Mouse (Mus musculus) CH12.LX (cell line): ENCODE results near the gene Zbtb7a. TPM values are rescaled to one million over a fixed set of nuclear protein-coding genes. Genes with fewer than 3 reads are reported as not detected.
"Not testable (repeated sequence)": the region's sequence is repeated elsewhere in the genome, so short reads cannot be mapped to it uniquely, and the experiment has no call there.

Experiments
- DNase-seq: peaks from one replicate; pipeline ENCODE4 v3.0.0-alpha.2; 2013; ENCODE audit errors: extremely low read depth
- H3K27ac ChIP-seq: 2 replicates; pipeline ENCODE4 v1.5.1; 2012; ENCODE audit warnings: low read depth, mild to moderate bottlenecking, control low read depth, moderate library complexity; ENCODE audit not compliant: insufficient read depth
- H3K27me3 ChIP-seq: replicated peaks from 2 replicates; pipeline ENCODE3; 2012; ENCODE audit warnings: inconsistent platforms
- H3K36me3 ChIP-seq, 2 experiments: replicated peaks in 1 of 2; 2 replicates each; pipeline versions ENCODE3 to v1.6.1; 2012; ENCODE audit warnings: inconsistent platforms in 1 of 2, low read length in 1 of 2, mild to moderate bottlenecking in 1 of 2, mixed read lengths in 1 of 2, moderate library complexity in 1 of 2; ENCODE audit not compliant: control insufficient read depth in 1 of 2, insufficient read depth in 1 of 2
- H3K4me1 ChIP-seq, 2 experiments: 2 replicates each; pipeline ENCODE4 v1.6.1; 2012; ENCODE audit warnings: inconsistent platforms in 1 of 2, moderate library complexity in 1 of 2; ENCODE audit not compliant: insufficient read depth in 2 of 2, control insufficient read depth in 1 of 2
- H3K4me2 ChIP-seq: 2 replicates; pipeline ENCODE4 v1.6.1; 2012; ENCODE audit warnings: low read depth, mild to moderate bottlenecking, control low read depth; ENCODE audit not compliant: poor library complexity, insufficient read depth, severe bottlenecking
- H3K4me3 ChIP-seq, 3 experiments: fragments of 150-350 bp in 1 of 3; sonication (generic) in 1 of 3; replicated peaks in 1 of 3; 2 replicates each; pipeline versions ENCODE3 to v1.5.1; 2011 to 2012; ENCODE audit warnings: low read depth in 2 of 3, low read length in 2 of 3, mild to moderate bottlenecking in 2 of 3, moderate library complexity in 2 of 3, control low read depth in 1 of 3, improper control_type of control experiment in 1 of 3, inconsistent platforms in 1 of 3, mixed read lengths in 1 of 3; ENCODE audit not compliant: poor library complexity in 1 of 3
- H3K79me2 ChIP-seq: replicated peaks from 2 replicates; pipeline ENCODE4 v1.6.1; 2012; ENCODE audit warnings: mild to moderate bottlenecking, moderate library complexity; ENCODE audit not compliant: control insufficient read depth, poor library complexity, insufficient read depth, severe bottlenecking; ENCODE audit errors: extremely low read depth
- H3K9ac ChIP-seq: 2 replicates; pipeline ENCODE4 v1.6.1; 2012; ENCODE audit warnings: low read depth, mild to moderate bottlenecking, control low read depth, moderate library complexity; ENCODE audit not compliant: insufficient read depth
- H3K9me3 ChIP-seq: replicated peaks from 2 replicates; pipeline ENCODE3; 2012; ENCODE audit warnings: low read length, inconsistent platforms, mixed read lengths
- BHLHE40 ChIP-seq: IDR thresholded peaks from 2 replicates; pipeline ENCODE4 v1.6.1; 2011; ENCODE audit warnings: mild to moderate bottlenecking, low read depth, low read length, improper control_type of control experiment
- CTCF ChIP-seq, 2 experiments: IDR thresholded peaks in 1 of 2; conservative IDR thresholded peaks in 1 of 2; 2 replicates each; pipeline ENCODE4 v1.5.1; 2011 to 2012; ENCODE audit warnings: low read depth in 2 of 2, low read length in 2 of 2, improper control_type of control experiment in 1 of 2, inconsistent platforms in 1 of 2, mild to moderate bottlenecking in 1 of 2, moderate library complexity in 1 of 2
- E2F4 ChIP-seq: IDR thresholded peaks from 2 replicates; pipeline ENCODE4 v1.6.1; 2011; ENCODE audit warnings: low read depth, low read length, improper control_type of control experiment; ENCODE audit not compliant: insufficient replicate concordance
- ELF1 ChIP-seq: IDR thresholded peaks from 2 replicates; pipeline ENCODE4 v1.6.1; 2014; ENCODE audit warnings: low read depth, mild to moderate bottlenecking, inconsistent platforms, low read length, improper control_type of control experiment
- ETS1 ChIP-seq: conservative IDR thresholded peaks from 2 replicates; pipeline ENCODE4 v1.6.1; 2012; ENCODE audit warnings: low read depth, mild to moderate bottlenecking, inconsistent platforms, low read length, improper control_type of control experiment, moderate library complexity
- HCFC1 ChIP-seq: IDR thresholded peaks from 2 replicates; pipeline ENCODE4 v1.6.1; 2012; ENCODE audit warnings: low read depth, mild to moderate bottlenecking, inconsistent platforms, low read length, improper control_type of control experiment
- IRF4 ChIP-seq: IDR thresholded peaks from 2 replicates; pipeline ENCODE4 v1.6.1; 2014; ENCODE audit warnings: low read depth, mild to moderate bottlenecking, inconsistent platforms, low read length, improper control_type of control experiment
- JUND ChIP-seq: conservative IDR thresholded peaks from 2 replicates; pipeline ENCODE4 v1.6.1; 2011; ENCODE audit warnings: low read depth, low read length, improper control_type of control experiment
- MAFK ChIP-seq: IDR thresholded peaks from 2 replicates; pipeline ENCODE4 v1.6.1; 2011; ENCODE audit warnings: low read length, improper control_type of control experiment; ENCODE audit not compliant: insufficient replicate concordance
- MAX ChIP-seq: IDR thresholded peaks from 2 replicates; pipeline ENCODE4 v1.6.1; 2011; ENCODE audit warnings: low read length, improper control_type of control experiment
- MAZ ChIP-seq: IDR thresholded peaks from 2 replicates; pipeline ENCODE4 v1.6.1; 2012; ENCODE audit warnings: low read depth, mild to moderate bottlenecking, inconsistent platforms, low read length, improper control_type of control experiment, moderate library complexity
- MXI1 ChIP-seq: IDR thresholded peaks from 2 replicates; pipeline ENCODE4 v1.6.1; 2011; ENCODE audit warnings: mild to moderate bottlenecking, low read depth, low read length, improper control_type of control experiment
- MYC ChIP-seq: IDR thresholded peaks from 2 replicates; pipeline ENCODE4 v1.6.1; 2011; ENCODE audit warnings: low read depth, mild to moderate bottlenecking, improper control_type of control experiment, low read length
- NELFE ChIP-seq: IDR thresholded peaks from 2 replicates; pipeline ENCODE4 v1.6.1; 2011; ENCODE audit warnings: low read depth, low read length, improper control_type of control experiment
- NRF1 ChIP-seq: IDR thresholded peaks from 2 replicates; pipeline ENCODE4 v1.6.1; 2014; ENCODE audit warnings: low read depth, mild to moderate bottlenecking, inconsistent platforms, low read length, improper control_type of control experiment, moderate library complexity
- PAX5 ChIP-seq: IDR thresholded peaks from 2 replicates; pipeline ENCODE4 v1.6.1; 2012; ENCODE audit warnings: low read length, inconsistent platforms, mixed read lengths
- POLR2A ChIP-seq: IDR thresholded peaks from 2 replicates; pipeline ENCODE4 v1.6.1; 2011; ENCODE audit warnings: low read depth, mild to moderate bottlenecking, improper control_type of control experiment, low read length
- POLR2AphosphoS2 ChIP-seq: IDR thresholded peaks from 2 replicates; pipeline ENCODE4 v1.6.1; 2011; ENCODE audit warnings: low read depth, low read length, improper control_type of control experiment
- SMC3 ChIP-seq: IDR thresholded peaks from 2 replicates; pipeline ENCODE4 v1.6.1; 2011; ENCODE audit warnings: low read depth, low read length, improper control_type of control experiment
- USF1 ChIP-seq: IDR thresholded peaks from 2 replicates; pipeline ENCODE4 v1.6.1; 2014; ENCODE audit warnings: low read depth, mild to moderate bottlenecking, inconsistent platforms, low read length, improper control_type of control experiment
- ZNF384 ChIP-seq: IDR thresholded peaks from 2 replicates; pipeline ENCODE4 v1.6.1; 2012; ENCODE audit warnings: low read depth, low read length, improper control_type of control experiment, inconsistent platforms
- dilution Hi-C: fragments of 300-500 bp; cut with MboI; formaldehyde crosslinking; loops from 2 replicates; pipeline ENCODE4 v1.14.3; 2020; ENCODE audit warnings: low sequenced_read_pairs; ENCODE audit not compliant: extremely low pct_unique_long_range_greater_than_20kb, extremely low pct_ligation_motif_present
- in situ Hi-C: fragments of 300-500 bp; cut with MboI; formaldehyde crosslinking; loops from 3 replicates; pipeline ENCODE4 v1.14.3; 2019; ENCODE audit warnings: low sequenced_read_pairs, low pct_ligation_motif_present, low pct_unique_long_range_greater_than_20kb, mixed read lengths
- polyA plus RNA-seq: library from polyadenylated mRNA; unstranded; fragments of >175 nt; gene quantifications from 2 replicates; pipeline ENCODE4 v1.2.1, GENCODE M21; 2012; ENCODE audit warnings: low read depth; ENCODE audit not compliant: insufficient read length
- total RNA-seq, 2 experiments: library from RNA; depleted of rRNA; stranded (reverse); fragments of 300-350 nt in 1 of 2; fragments of >200 nt in 1 of 2; gene quantifications; 2 replicates each; pipeline ENCODE4 v1.2.3; 2012 to 2014

The Zbtb7a gene
- total and polyA plus RNA-seq, 3 experiments: 3.0 to 21.3 (median 18.2) TPM

DNA sequence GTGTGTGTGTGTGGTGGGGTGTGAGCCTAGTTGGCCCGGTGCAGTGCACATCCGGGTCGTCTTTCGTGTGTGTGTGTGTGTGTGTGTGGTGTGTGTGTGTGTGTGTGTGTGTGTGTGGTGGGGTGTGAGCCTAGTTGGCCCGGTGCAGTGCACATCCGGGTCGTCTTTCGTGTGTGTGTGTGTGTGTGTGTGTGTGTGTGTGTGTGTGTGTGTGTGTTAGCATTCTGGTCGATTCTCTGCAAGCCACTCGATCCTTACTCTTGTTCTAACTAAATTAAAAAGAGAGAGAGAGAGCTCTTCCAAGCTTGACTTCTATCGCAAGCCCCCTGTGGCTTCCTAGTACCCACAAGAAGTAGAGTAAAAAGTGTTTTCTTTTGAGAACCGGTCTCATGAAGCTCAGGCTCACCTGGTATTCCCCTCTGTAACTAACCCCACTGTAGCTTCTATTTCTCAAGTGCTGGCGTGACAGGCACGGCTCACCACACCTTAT lies 34.4 kb downstream of the Zbtb7a start:
- Histone ChIP-seq H3K4me1 (peaks cover 16 to 35% of the 10 kb centered on the region in 2 experiments), H3K27ac (peak overlapping the region; percentile 88; the same call in 1 of the 2 replicates), H3K4me3 (peak overlapping the region; percentile 14 to 40 (median 20)), H3K79me2 (peaks cover 26% of the 10 kb centered on the region), H3K4me2 (peak overlapping the region; percentile 65), H3K36me3 (peaks cover 0 to 16% of the 10 kb centered on the region in 2 experiments)
- TF ChIP-seq ELF1: peak; percentile 27; the same call in 1 of the 2 replicates
- DNase-seq, dilution Hi-C loops, H3K9me3 ChIP-seq, H3K27me3 ChIP-seq, H3K9ac ChIP-seq: not testable (repeated sequence)
- in situ Hi-C loops: loop anchor here (10.0 kb wide), 1 partner anchor 245 kb away; no protein-coding TSS in a partner anchor

DNA sequence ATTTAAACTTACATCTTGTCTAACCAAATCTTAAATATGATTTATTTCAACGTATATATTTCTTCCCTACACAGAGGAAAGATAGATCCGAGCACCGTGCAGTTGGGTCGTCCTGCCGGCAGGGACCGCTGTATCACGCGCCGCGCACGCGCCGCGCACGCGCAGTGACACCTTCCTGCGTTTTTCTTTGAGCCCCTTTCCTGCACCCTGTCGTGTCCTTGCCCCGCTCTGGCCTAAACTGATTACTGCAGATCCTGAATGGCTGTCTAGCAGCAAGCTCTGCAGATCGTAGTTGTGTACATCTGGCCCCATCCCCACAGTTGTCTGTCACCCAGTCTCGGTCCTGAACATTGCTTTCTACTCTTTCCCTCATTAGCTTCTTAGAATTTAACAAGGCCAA lies 38.1 kb downstream of the Zbtb7a start:
- peaks cover 5 to 23% of the 10 kb centered on the region in 2 experiments; a peak in 3 of 4 replicates for H3K4me1 ChIP-seq
- dilution Hi-C loops: no loop called here
- no peaks in the 10 kb centered on the region for H3K9me3 ChIP-seq
- in situ Hi-C loops: loop anchor here (5.0 to 10.0 kb wide), 2 partner anchors 98 to 176 kb away; partner anchors contain the start of gene Thop1
- H3K36me3 ChIP-seq: peaks cover 8 to 11% of the 10 kb centered on the region in 2 experiments
- no peak overlapping the region for H3K4me3 ChIP-seq
- TF ChIP-seq MYC (no peak), CTCF (conservative IDR thresholded peaks at IDR 0.05 in 1 of 2, IDR thresholded peaks at IDR 0.05 in 1 of 2; ENCODE audit: low read depth in 2 of 2, low read length in 2 of 2) (peak in 1 of 2 experiments; percentile 45; a peak in 2 of 4 replicates), BHLHE40 (peak; percentile 78), NRF1 (peak; percentile 87), NELFE (0 out of 2 replicates have a peak, but pooled peaks have one; percentile 16), MAZ (no peak), PAX5 (no peak), USF1 (no peak), ETS1 (no peak), POLR2A (peak; percentile 30; the same call in 1 of the 2 replicates)
- no peak overlapping the region for H3K4me2 ChIP-seq
- no peak for DNase-seq
- H3K9ac ChIP-seq: peak overlapping the region; percentile 34
- no peaks in the 10 kb centered on the region for H3K27me3 ChIP-seq
- peaks cover 16% of the 10 kb centered on the region for H3K79me2 ChIP-seq
- H3K27ac ChIP-seq: no peak overlapping the region

DNA sequence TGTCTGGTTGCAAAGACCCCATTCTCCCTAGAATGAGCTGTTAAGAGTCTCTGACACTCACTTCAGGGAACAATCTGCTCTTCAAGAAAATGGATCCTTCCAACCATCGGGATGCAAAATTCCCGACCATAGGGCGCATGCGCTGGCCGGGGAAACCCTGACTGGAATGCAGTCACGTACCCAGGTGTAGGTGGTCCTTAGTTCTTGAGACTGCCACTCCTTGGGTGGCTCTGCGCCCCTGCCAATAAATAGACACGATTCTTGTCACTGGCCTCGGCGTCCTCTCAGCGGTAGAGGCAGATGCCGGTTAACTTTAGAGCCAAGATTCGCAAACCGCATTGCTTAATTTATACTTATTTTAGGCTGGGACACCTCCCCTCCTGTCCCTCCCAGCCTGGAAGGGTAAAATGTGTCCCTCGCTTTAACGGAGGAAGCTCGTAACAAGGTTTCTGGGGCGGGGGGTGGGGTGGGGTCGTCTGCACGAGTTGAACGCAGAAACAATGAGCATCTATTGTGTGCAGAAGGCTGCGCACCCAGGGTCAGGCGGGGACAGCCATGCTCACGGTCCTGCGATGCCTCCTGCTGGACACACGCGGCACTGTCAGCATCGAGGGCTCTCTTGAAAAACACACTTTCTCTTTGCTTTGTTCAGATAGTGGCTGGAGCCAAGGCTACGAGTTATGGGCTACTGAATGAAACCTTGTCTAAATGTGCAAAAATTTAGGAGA lies 39.8 kb downstream of the Zbtb7a start:
- dilution Hi-C loops: no loop called here
- Histone ChIP-seq H3K27ac (no peak overlapping the region), H3K4me2 (peak overlapping the region; percentile 74), H3K79me2 (peaks cover 33% of the 10 kb centered on the region), H3K4me1 (peaks cover 18 to 31% of the 10 kb centered on the region in 2 experiments), H3K27me3 (no peaks in the 10 kb centered on the region), H3K9ac (0 out of 2 replicates have a peak overlapping the region, but pooled peaks have one; percentile 9), H3K4me3 (peak overlapping the region in 1 of 3 experiments; percentile 28), H3K36me3 (peaks cover 25 to 28% of the 10 kb centered on the region in 2 experiments), H3K9me3 (no peaks in the 10 kb centered on the region)
- in situ Hi-C loops: loop anchor here (5.0 to 10.0 kb wide), 2 partner anchors 100 to 177 kb away; partner anchors contain the start of gene Thop1
- DNase-seq: peak; percentile 83
- TF ChIP-seq NRF1 (peak; percentile 64), MAFK (no peak), SMC3 (peak; percentile 95), BHLHE40 (peak; percentile 63; the same call in 1 of the 2 replicates), POLR2AphosphoS2 (no peak), MAX (peak; percentile 84), PAX5 (no peak), CTCF (conservative IDR thresholded peaks at IDR 0.05 in 1 of 2, IDR thresholded peaks at IDR 0.05 in 1 of 2; ENCODE audit: low read depth in 2 of 2, low read length in 2 of 2) (peak; percentile 82 to 96), IRF4 (0 out of 2 replicates have a peak, but pooled peaks have one; percentile 15), E2F4 (0 out of 2 replicates have a peak, but pooled peaks have one; percentile 31), ZNF384 (no peak), NELFE (peak; percentile 26; the same call in 1 of the 2 replicates), MXI1 (0 out of 2 replicates have a peak, but pooled peaks have one; percentile 40), HCFC1 (no peak), ETS1 (no peak), MYC (peak; percentile 86), JUND (no peak)
